Mouse (Mus musculus) midbrain, embryonic 10.5 days (tissue): ENCODE results near the gene Lamc1. TPM values are rescaled to one million over a fixed set of nuclear protein-coding genes. Genes with fewer than 3 reads are reported as not detected.

Experiments used
- DNase-seq: peaks from one replicate; pipeline ENCODE4 v3.0.0-alpha.2; 2017; ENCODE audit warnings: low spot score
- H3K27ac ChIP-seq: fragments of 300-500 bp; sonication (generic); replicated peaks from 2 replicates; pipeline ENCODE4 v1.5.1; 2016; ENCODE audit warnings: mild to moderate bottlenecking
- H3K27me3 ChIP-seq: fragments of 300-500 bp; sonication (generic); 2 replicates; pipeline ENCODE4 v1.6.1; 2016; ENCODE audit warnings: low read depth, mild to moderate bottlenecking; ENCODE audit not compliant: poor library complexity, severe bottlenecking
- H3K36me3 ChIP-seq: fragments of 300-500 bp; sonication (generic); 2 replicates; pipeline ENCODE4 v1.6.1; 2016; ENCODE audit warnings: mild to moderate bottlenecking, moderate library complexity
- H3K4me1 ChIP-seq: fragments of 300-500 bp; sonication (generic); 2 replicates; pipeline ENCODE4 v1.6.1; 2016
- H3K4me3 ChIP-seq: fragments of 300-500 bp; sonication (generic); 2 replicates; pipeline ENCODE4 v1.5.1; 2016; ENCODE audit warnings: mild to moderate bottlenecking, moderate library complexity
- H3K9me3 ChIP-seq: fragments of 300-500 bp; sonication (generic); replicated peaks from 2 replicates; pipeline ENCODE4 v1.6.1; 2016; ENCODE audit warnings: mild to moderate bottlenecking
- WGBS: fragments of 180-500 bp; shearing (Covaris S2); methylation state at CpG from one replicate; pipeline ENCODE4 v1.1.7; 2016; 5-methylcytosine and 5-hydroxymethylcytosine counted together
- polyA plus RNA-seq: library from polyadenylated mRNA; unstranded; fragments of >200 nt; fragmentation: Nextera tagmentation; extraction: Ambion mirVana; gene quantifications from 2 replicates; pipeline ENCODE4 v1.2.1, GENCODE M21; 2016

Gene Lamc1
- polyA plus RNA-seq, 1 experiment from 2014 or later = 21.2 TPM

DNA sequence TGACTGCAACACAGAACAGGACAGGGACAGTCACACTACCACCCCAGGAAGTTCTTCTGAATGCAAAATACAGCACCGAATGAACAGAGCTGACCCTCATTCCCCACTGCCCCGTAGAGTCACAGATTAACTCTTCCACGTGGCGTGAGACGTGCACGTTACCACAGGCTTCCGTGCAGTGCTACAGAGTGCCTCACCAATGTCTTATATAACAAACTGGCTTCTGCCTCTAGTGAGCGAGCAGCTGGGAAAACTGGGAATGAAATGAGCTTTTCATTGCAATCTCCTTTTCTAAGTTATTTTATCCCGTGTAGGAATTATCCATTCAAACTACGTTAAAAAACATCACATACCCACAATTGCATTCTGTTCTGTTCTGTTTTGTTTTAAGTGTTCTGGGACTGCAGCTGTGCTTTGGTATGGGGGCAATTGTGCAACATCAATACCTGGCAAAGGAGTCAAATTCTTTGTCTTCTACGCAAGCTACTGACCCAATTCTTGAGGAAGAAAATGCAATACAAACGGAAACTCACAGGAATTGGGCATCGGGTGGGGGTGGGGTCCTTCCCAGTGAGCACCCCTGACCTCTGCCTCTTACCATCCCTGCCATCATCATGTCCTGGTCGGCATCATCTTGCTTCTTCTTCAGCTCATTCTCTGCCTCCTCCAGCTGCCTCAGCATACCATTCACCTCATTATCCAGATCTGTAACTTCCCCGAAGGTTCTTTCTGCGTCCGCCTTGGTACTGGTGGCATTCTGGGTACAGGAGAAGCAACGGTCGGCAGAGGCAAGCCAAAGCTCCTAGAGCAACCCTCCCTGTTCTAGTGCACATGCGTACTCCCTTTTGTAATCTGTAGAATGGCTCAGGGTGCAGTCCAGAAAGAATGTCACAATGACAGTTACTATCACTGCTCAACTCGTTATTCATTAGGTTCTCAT lies 106.5 kb downstream of the Lamc1 start:
- Histone ChIP-seq H3K4me1 (no peaks in the 10 kb centered on the region), H3K9me3 (no peaks in the 10 kb centered on the region), H3K36me3 (peaks cover 84% of the 10 kb centered on the region), H3K27me3 (no peaks in the 10 kb centered on the region), H3K27ac (no peak overlapping the region), H3K4me3 (no peak overlapping the region)
- WGBS = 94% methylated on average over 21 of the region's 21 CpGs
- no peak for DNase-seq

DNA sequence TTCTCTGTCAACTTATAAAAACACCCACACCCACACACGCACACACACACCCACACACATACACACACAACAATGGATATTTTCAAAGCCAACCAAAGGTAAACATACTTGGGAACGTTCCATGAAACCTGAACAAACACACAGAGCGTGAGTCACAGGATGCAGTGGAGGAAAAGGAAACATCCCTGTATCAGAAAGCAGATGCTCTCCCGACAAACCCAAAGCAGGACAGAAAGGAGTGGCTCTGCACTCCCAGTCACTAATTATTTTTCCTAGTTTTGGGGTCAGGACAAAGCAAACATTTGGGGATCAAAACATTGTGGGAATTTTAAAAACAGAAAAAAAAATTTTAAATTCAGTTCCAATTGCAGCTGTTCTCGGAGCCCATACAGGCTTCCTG lies 108.3 kb downstream of the Lamc1 start:
- DNase-seq = no peak
- WGBS = 79% methylated on average over 5 of the region's 5 CpGs
- Histone ChIP-seq H3K4me1 (peaks cover 4% of the 10 kb centered on the region; the same call in 1 of the 2 replicates), H3K36me3 (peaks cover 85% of the 10 kb centered on the region), H3K27ac (no peak overlapping the region), H3K27me3 (no peaks in the 10 kb centered on the region), H3K9me3 (no peaks in the 10 kb centered on the region), H3K4me3 (no peak overlapping the region)

DNA sequence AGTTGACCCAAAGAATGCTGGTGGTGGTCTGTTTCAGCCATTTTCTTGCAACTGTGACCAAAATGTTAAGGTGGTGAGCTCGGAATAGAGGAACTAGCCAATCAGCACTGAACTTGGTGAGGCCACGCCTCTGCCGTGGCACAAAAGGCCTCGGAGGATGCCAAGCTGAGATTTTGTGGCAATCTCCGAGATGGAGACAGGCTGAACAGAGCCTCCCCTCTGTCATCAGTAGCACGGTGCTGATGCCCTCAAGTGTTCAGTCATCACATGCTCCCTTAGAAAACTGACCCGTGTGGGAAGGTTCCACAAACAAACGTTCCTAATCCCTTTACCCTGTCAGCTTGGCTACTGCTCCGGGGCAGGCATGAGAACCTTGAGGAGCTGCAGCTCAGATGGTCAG lies 113.2 kb downstream of the Lamc1 start:
- H3K36me3 ChIP-seq = peaks cover 49% of the 10 kb centered on the region
- H3K4me3 ChIP-seq = no peak overlapping the region
- H3K4me1 ChIP-seq = peaks cover 19% of the 10 kb centered on the region
- H3K27me3 ChIP-seq = no peaks in the 10 kb centered on the region
- WGBS = 64% methylated on average over 9 of the region's 9 CpGs
- DNase-seq = no peak
- no peaks in the 10 kb centered on the region for H3K9me3 ChIP-seq
- H3K27ac ChIP-seq = no peak overlapping the region

DNA sequence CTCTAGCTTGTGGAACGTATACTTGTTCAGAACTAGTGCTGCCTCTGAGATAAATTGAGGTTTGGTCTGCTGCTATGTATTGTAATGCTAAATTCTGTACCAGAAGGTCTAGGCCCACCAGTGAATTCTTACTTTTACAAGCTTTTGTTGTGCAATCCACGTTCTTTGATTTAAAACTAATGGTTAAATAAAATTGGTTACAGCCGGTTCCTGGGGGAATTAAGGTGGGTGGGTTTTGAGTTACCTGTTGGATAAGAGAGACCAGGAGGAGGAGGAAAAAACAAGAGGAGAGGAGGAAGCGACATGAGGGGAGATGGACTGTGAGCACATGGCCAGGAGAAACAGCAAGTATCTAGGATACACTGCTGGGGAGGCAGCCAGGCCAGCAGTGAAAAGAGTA lies 116.1 kb downstream of the Lamc1 start:
- Histone ChIP-seq H3K27ac (peak overlapping the region; percentile 38; the same call in 1 of the 2 replicates), H3K9me3 (no peaks in the 10 kb centered on the region), H3K4me1 (peaks cover 19% of the 10 kb centered on the region), H3K4me3 (no peak overlapping the region), H3K36me3 (peaks cover 28% of the 10 kb centered on the region), H3K27me3 (no peaks in the 10 kb centered on the region)
- DNase-seq = no peak
- 84% methylated on average over 4 of the region's 4 CpGs for WGBS

DNA sequence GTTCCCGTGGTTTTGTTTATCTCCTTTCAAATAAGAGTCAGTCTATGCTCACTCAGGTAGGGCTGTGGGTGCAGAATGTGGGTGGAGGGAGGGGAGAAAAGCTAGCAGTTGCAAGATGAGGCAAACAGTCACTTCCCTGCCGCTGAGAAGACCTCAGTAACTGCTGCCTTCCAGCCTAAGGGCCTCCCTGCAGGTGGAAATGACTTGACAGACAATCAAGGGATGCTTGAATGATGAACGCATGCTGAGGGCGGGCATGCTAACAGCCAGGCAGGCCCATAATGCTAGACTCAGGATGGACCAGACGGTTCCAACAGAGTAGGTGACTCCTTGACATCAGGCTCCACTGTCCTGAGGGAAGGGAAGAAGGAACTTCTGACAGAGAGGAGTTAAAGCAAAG lies 116.9 kb downstream of the Lamc1 start:
- WGBS = 84% methylated on average over 5 of the region's 5 CpGs
- peaks cover 19% of the 10 kb centered on the region for H3K4me1 ChIP-seq

DNA sequence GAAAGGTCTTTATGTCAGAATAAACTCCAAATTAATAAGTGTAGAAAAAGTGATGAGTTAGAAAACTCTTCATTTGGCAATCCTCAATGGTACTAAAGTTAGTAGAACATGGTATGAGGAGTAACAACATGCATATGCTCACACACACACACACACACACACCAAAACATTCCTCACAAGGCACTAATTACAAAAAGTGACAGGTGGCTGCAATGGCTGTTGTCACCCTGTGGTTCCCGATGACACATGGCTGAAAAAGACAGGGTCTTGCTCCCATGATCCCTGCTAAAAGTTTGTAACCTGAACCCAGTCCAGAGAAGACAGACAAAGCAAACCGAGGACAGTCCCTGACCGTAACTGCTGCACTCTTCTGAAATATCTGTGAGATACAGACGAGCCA lies 121.6 kb downstream of the Lamc1 start:
- no peak for DNase-seq
- Histone ChIP-seq H3K4me3 (no peak overlapping the region), H3K27me3 (no peaks in the 10 kb centered on the region), H3K27ac (no peak overlapping the region), H3K9me3 (no peaks in the 10 kb centered on the region), H3K36me3 (no peaks in the 10 kb centered on the region), H3K4me1 (no peaks in the 10 kb centered on the region)
- WGBS = 56% methylated on average over 4 of the region's 4 CpGs

More for the DNA sequence above, 116.9 kb downstream of the Lamc1 start:
- Histone ChIP-seq H3K36me3 (peaks cover 20% of the 10 kb centered on the region), H3K9me3 (no peaks in the 10 kb centered on the region), H3K27me3 (no peaks in the 10 kb centered on the region), H3K4me3 (no peak overlapping the region), H3K27ac (no peak overlapping the region)
- no peak for DNase-seq

DNA sequence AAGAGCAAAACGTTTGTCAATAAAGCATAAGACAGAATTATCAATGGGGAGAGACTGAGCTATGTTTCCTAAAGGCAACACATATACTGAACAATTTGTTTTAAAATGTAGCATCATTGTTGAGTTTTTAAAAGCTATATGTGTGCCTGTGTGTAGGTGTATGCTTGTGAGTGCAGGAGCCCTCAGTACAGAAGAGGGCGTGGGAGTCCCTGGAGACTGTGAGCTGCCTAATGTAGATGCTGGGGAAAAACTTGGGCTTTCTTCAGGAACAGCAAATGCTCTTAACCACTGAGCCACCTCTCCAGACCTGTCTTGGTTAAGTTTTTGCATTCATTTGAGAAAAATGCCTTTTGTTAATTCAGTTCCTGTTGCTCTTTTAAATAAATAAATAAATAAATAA lies 122.4 kb downstream of the Lamc1 start:
- DNase-seq = no peak
- H3K27ac ChIP-seq = no peak overlapping the region
- H3K36me3 ChIP-seq = no peaks in the 10 kb centered on the region
- no peaks in the 10 kb centered on the region for H3K9me3 ChIP-seq
- H3K27me3 ChIP-seq = no peaks in the 10 kb centered on the region
- H3K4me1 ChIP-seq = no peaks in the 10 kb centered on the region
- 88% methylated on average over 2 of the region's 2 CpGs for WGBS
- H3K4me3 ChIP-seq = no peak overlapping the region

DNA sequence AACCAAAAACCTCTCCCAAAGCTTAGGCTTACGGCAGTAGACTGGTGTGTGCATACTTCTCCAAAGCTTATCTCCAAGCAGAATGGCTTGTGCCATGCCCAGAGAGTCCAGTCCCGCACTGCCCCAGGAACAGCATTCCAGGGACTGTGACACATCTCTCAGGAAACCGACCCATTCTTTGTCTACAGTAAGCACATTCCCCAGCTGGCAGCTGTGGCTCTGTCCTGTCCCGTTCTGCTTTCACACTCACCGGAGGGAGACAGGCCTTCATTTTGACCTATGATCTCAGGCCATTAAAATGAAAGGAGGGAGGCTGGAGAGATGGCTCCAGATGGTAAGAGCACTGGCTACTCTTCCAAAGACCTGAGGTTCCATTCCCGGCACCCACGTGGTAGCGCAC lies 130.4 kb downstream of the Lamc1 start:
- Histone ChIP-seq H3K9me3 (no peaks in the 10 kb centered on the region), H3K27me3 (no peaks in the 10 kb centered on the region), H3K36me3 (no peaks in the 10 kb centered on the region), H3K27ac (peak overlapping the region; percentile 74), H3K4me3 (no peak overlapping the region), H3K4me1 (peaks cover 48% of the 10 kb centered on the region)
- DNase-seq = peak; percentile 55
- WGBS = 33% methylated on average over 8 of the region's 8 CpGs

DNA sequence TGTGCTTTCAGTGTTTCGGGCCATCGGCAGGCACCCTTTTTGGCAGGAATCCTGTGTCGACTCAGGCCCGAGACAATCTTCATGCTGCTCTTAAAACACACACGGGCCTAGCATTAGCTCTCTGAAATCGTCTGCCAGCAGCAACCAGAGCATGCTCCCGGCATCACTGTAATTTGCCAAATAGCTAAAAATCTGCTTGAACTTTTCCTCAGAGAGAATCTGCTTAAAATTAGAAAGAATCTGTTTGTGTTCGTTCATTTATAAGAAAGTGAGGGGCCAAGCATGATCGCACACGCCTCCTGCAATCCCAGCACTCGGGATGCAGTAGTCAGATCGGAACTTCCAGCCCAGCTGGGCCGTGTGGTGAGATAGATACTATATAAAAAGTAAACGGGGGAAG lies 131.1 kb downstream of the Lamc1 start:
- Histone ChIP-seq H3K27ac (peak overlapping the region; percentile 74), H3K4me3 (no peak overlapping the region), H3K27me3 (no peaks in the 10 kb centered on the region), H3K4me1 (peaks cover 52% of the 10 kb centered on the region), H3K36me3 (no peaks in the 10 kb centered on the region), H3K9me3 (no peaks in the 10 kb centered on the region)
- no peak for DNase-seq
- WGBS = 55% methylated on average over 14 of the region's 14 CpGs

DNA sequence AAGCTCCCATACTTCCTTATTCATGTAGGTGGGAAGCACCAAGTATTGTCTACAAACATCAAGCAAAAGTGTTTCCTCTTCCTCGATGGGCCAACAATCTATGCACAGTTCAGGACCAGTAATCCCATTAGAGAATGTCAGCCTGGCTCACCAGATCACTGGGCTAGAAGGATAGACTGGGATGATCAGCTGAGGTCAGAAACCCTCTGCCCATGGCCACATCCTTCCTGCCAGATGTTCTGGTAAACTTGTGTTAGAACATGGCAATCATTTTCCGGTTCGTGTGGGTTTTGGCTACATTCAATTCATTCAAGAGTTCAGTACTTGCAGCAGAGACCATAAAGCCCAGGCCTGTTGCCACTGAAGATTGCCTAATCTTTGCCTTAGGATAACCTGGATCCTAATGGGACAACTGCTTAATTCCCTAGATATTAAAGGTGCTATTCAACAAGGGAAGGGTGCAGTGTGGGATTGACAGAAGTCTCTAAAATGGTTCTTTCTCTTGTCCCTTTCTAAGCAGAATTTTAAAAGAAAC lies 135.2 kb downstream of the Lamc1 start:
- Histone ChIP-seq H3K9me3 (no peaks in the 10 kb centered on the region), H3K4me3 (no peak overlapping the region), H3K27ac (no peak overlapping the region), H3K27me3 (no peaks in the 10 kb centered on the region), H3K4me1 (peaks cover 54% of the 10 kb centered on the region), H3K36me3 (no peaks in the 10 kb centered on the region)
- DNase-seq = no peak
- WGBS = 80% methylated on average over 3 of the region's 3 CpGs

DNA sequence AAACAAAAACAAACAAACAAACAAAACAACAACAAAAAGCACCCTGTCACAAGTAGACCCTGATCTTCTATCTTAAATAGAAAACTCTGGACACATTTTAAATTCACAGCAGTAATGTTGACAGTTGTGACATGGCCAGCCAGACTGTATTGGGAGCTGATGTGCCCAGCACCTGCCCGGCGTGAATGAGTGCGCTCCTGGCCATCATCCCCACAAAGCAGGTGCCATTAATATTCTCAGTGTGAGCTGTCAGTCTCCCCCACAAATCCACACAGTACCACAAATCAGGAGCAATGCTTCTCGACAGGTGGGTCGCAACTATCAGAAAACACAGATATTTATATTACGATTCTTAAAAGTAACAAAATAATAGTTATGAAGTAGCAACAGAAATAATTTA lies 139.6 kb downstream of the Lamc1 start:
- Histone ChIP-seq H3K4me3 (no peak overlapping the region), H3K9me3 (no peaks in the 10 kb centered on the region), H3K36me3 (no peaks in the 10 kb centered on the region), H3K4me1 (peaks cover 36% of the 10 kb centered on the region), H3K27ac (no peak overlapping the region), H3K27me3 (peaks cover 11% of the 10 kb centered on the region)
- DNase-seq = no peak
- 91% methylated on average over 6 of the region's 6 CpGs for WGBS

DNA sequence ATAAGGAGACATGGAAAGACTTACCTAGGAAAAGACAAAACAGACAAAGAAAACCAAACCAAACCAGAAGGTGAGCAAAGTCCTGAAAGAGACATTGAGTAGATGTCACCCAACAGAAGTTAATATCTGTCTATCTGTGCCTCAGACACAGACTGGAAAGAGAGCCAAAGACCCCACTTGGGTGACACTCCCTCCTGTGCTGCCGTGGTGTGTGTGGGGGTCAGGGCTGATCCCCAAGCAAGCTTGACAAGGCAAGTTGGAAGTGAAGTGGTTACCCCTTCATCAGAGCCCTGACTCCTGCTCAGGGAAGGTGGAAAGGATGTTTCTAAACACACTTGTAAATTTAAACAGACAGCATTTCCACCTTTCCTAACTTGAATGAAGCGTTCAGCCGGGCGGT lies 140.2 kb downstream of the Lamc1 start:
- peaks cover 17% of the 10 kb centered on the region for H3K27me3 ChIP-seq
- peak overlapping the region; percentile 63 for H3K27ac ChIP-seq
- H3K4me3 ChIP-seq = no peak overlapping the region
- 88% methylated on average over 4 of the region's 4 CpGs for WGBS
- no peak for DNase-seq
- H3K36me3 ChIP-seq = no peaks in the 10 kb centered on the region
- peaks cover 30% of the 10 kb centered on the region for H3K4me1 ChIP-seq
- H3K9me3 ChIP-seq = no peaks in the 10 kb centered on the region

DNA sequence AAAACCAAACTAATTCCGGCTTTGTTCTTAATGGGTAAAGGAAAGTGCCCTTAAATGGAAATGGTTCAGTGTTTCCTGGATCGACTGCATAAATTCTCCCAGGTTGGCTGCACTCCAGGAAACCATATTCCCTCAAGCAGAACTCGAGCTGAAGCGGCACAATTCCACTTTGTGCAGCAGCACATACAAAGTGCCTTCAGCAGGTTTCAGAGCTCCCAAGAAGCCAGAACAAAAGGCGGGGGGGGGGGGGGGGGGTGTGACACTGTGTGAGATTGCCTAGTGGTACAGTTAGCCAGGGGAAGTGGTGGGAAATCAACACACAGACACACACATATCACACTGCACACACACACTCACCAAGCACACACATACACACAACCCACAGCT lies 140.7 kb downstream of the Lamc1 start:
- Histone ChIP-seq H3K9me3 (no peaks in the 10 kb centered on the region), H3K36me3 (no peaks in the 10 kb centered on the region), H3K4me1 (peaks cover 29% of the 10 kb centered on the region), H3K27me3 (peaks cover 21% of the 10 kb centered on the region), H3K4me3 (no peak overlapping the region), H3K27ac (peak overlapping the region; percentile 63)
- no peak for DNase-seq
- 33% methylated on average over 5 of the region's 5 CpGs for WGBS
